Mouse (Mus musculus) urinary bladder, adult 2 months (tissue): ENCODE measurements around the gene Pak7. TPM values are rescaled to one million over a fixed set of nuclear protein-coding genes. Genes with fewer than 3 reads are reported as not detected.

Experiments used
- DNase-seq: peaks from one replicate; pipeline ENCODE4 v3.0.0; 2022; ENCODE audit warnings: low spot score
- polyA plus RNA-seq: library from polyadenylated mRNA; depleted of rRNA; stranded (reverse); fragments of >200 nt; gene quantifications from 2 replicates; pipeline ENCODE4 v1.2.3, GENCODE M21; 2012; rRNA removed

Pak7 gene
- polyA plus RNA-seq, 1 experiment = 0.06 TPM

DNA sequence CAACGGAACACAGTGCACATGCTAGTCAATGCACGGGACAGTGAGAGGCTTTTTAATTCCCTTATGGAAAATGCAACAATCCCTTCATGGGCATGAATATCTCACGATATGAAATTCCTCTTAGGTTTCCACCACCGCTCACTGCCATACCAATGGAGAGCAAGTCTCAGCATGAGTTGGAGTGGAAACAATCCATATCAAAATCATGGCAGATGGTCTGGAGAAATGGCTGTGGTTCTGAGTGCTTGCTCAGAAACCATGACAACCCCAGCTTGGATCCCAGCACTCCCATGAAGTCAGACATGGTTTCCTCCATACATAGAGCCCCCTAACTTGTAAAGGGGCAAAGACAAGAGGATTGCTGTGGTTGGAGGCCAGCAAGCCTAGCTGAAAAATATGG, 339.3 kb downstream of the Pak7 start:
- DNase-seq = no peak

Other genes starting within 250 kb of the Pak7 start
- gene Ankef1, start 113.9 kb upstream of the Pak7 start, polyA plus RNA-seq = 0.97 and 1.8 TPM in 2 replicates